Mouse (Mus musculus): ENCODE data around the gene Pdcd4. TPM values are rescaled to one million over a fixed set of nuclear protein-coding genes. Genes with fewer than 3 reads are reported as not detected.

The Pdcd4 gene
- polyA plus RNA-seq, 1 experiment = 2.4 TPM

DNA sequence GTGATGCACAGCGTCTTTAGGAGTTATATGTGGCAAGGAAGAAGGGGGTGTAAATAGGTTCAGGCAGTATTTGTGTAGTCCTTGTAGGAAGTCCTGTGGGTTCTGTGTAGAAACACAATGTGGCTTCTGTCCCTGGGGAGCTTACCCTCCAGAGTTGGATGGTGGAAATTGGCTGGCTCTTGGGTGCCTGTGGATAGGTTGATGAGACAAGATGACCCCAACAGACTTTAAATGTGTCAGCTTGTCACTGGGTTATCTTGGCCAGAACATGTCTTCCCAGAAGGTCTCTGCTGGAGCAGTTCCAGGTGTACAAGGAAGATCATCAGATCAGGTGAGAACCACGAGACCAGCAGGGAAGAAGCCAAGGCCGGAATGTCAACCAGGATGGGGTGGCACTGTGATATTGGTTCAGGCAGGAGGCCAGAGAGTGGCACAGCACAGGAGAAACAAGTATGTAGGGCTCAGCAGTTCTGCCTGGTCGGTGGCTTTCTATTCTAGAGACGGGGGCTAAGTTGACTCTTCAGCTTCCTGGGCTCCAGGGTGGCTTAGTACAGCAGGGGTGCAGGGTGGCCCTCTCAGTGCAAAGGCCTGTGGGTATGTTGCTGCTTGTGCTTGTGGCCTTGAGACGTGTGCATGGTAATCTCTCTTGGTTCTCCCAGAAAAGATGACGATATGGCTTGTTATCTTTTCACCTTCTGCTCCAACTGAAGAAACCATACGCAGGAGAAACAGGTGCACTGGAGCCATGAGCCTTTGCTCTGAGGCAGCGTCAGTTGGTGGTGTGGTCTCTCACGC is 5.3 kb upstream of the Pdcd4 start:
- no peak for TF ChIP-seq CTCF (IDR thresholded peaks at IDR 0.05; ENCODE audit: control insufficient read depth, insufficient read depth, insufficient read length)
- TF ChIP-seq USF1 (IDR thresholded peaks at IDR 0.05; ENCODE audit: low read depth) = no peak
- TF ChIP-seq MAX (IDR thresholded peaks at IDR 0.05) = no peak
- TF ChIP-seq MYOD1 (IDR thresholded peaks at IDR 0.05; ENCODE audit: control insufficient read depth, insufficient read length, low read depth) = no peak
- no peak for TF ChIP-seq MYOG (IDR thresholded peaks at IDR 0.05; ENCODE audit: control insufficient read depth, extremely low read depth, insufficient read length)
- no peak for TF ChIP-seq FOSL1 (IDR thresholded peaks at IDR 0.05; ENCODE audit: insufficient read depth, low read length, poor library complexity, severe bottlenecking)
- no peak for TF ChIP-seq CEBPB (IDR thresholded peaks at IDR 0.05; ENCODE audit: low read depth)
- no peaks in the 10 kb centered on the region for H3K79me2 ChIP-seq (ENCODE audit: control insufficient read depth, insufficient read depth)
- no peaks in the 10 kb centered on the region for H3K27me3 ChIP-seq (ENCODE audit: control insufficient read depth, insufficient read depth, insufficient read length)
- no peaks in the 10 kb centered on the region for H3K79me3 ChIP-seq (ENCODE audit: low read depth)
- H3K36me3 ChIP-seq (ENCODE audit: control insufficient read depth, insufficient read depth) = no peaks in the 10 kb centered on the region
- H3K4me3 ChIP-seq (ENCODE audit: insufficient read depth, poor library complexity, severe bottlenecking) = no peak overlapping the region
- H3ac ChIP-seq (ENCODE audit: control insufficient read depth, insufficient read length, low read depth) = no peak overlapping the region

DNA sequence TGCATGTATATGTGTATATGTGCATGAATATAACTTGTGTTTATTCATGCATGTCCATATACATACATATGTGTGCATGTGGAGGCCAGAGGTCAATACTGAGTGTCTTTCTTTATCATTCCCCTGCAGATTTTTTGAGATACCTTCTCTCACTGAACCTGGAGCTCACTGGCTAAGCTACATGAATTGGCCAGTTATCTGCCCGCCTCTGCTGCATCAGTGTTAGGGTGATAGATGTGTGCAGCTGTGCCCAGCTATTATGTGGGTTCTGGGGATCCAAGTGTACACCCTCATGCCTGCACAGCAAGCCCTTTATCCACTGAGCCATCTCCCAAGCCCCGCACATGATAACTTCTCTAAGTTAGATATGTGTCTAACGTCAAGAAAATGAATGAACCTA is 4.2 kb upstream of the Pdcd4 start:
- Histone ChIP-seq H3K79me2 (ENCODE audit: control insufficient read depth, insufficient read depth) (no peaks in the 10 kb centered on the region), H3K27me3 (ENCODE audit: control insufficient read depth, insufficient read depth, insufficient read length) (no peaks in the 10 kb centered on the region), H3K4me3 (ENCODE audit: insufficient read depth, poor library complexity, severe bottlenecking) (no peak overlapping the region), H3K79me3 (ENCODE audit: low read depth) (no peaks in the 10 kb centered on the region), H3K36me3 (ENCODE audit: control insufficient read depth, insufficient read depth) (no peaks in the 10 kb centered on the region), H3ac (ENCODE audit: control insufficient read depth, insufficient read length, low read depth) (no peak overlapping the region)
- TF ChIP-seq FOSL1 (IDR thresholded peaks at IDR 0.05; ENCODE audit: insufficient read depth, low read length, poor library complexity, severe bottlenecking) = no peak
- TF ChIP-seq MAX (IDR thresholded peaks at IDR 0.05) = no peak

DNA sequence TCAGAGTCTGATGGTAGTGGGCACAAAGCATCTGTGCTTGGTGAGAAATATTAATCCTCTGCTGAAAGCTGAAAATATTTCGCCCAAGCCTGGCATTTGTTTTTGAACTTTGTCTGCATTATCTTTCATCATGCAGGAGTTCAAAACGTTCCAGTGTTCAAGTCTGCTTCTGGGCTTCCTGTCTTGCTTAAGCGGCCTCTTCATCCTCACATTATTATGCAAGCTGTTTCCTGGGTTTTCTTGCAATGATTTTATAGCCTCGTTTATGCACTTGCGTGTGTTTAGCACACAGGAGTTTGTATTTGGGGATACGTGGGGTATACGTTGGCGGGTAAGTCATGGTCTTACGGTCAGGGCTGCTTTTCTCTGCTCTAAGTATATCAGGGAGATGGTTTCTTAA is 3.7 kb upstream of the Pdcd4 start:
- no peak for TF ChIP-seq FOSL1 (IDR thresholded peaks at IDR 0.05; ENCODE audit: insufficient read depth, low read length, poor library complexity, severe bottlenecking)
- no peak for TF ChIP-seq MAX (IDR thresholded peaks at IDR 0.05)
- TF ChIP-seq CTCF (IDR thresholded peaks at IDR 0.05; ENCODE audit: control insufficient read depth, insufficient read depth, insufficient read length) = no peak
- no peak for TF ChIP-seq MYOG (IDR thresholded peaks at IDR 0.05; ENCODE audit: control insufficient read depth, extremely low read depth, insufficient read length)
- TF ChIP-seq USF1 (IDR thresholded peaks at IDR 0.05; ENCODE audit: low read depth) = no peak
- no peak for TF ChIP-seq CEBPB (IDR thresholded peaks at IDR 0.05; ENCODE audit: low read depth)
- TF ChIP-seq MYOD1 (IDR thresholded peaks at IDR 0.05; ENCODE audit: control insufficient read depth, insufficient read length, low read depth) = no peak
- Histone ChIP-seq H3K4me3 (ENCODE audit: insufficient read depth, poor library complexity, severe bottlenecking) (no peak overlapping the region), H3K79me2 (ENCODE audit: control insufficient read depth, insufficient read depth) (no peaks in the 10 kb centered on the region), H3K36me3 (ENCODE audit: control insufficient read depth, insufficient read depth) (no peaks in the 10 kb centered on the region), H3K79me3 (ENCODE audit: low read depth) (no peaks in the 10 kb centered on the region), H3ac (ENCODE audit: control insufficient read depth, insufficient read length, low read depth) (no peak overlapping the region), H3K27me3 (ENCODE audit: control insufficient read depth, insufficient read depth, insufficient read length) (no peaks in the 10 kb centered on the region)

DNA sequence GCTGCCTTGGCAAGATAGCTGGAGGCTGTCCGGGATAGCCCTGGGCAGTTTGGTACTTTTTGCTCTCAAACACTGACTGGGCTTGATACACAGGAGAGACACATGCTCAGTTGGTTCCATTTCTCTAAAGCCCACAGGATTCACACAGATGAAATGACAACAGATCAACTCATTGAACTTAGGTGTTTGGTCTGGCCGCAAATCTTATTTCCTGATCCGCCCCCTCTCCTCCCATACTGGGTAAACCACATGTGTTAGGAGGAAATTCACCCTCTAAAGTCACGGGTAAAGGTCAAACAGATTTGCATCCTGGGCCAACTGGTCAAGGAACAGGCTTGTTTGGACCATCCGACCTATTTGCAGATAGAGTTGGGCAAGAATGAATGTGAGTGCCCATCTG is 2.5 kb upstream of the Pdcd4 start:
- H3K4me3 ChIP-seq (ENCODE audit: insufficient read depth, poor library complexity, severe bottlenecking) = no peak overlapping the region
- H3K36me3 ChIP-seq (ENCODE audit: control insufficient read depth, insufficient read depth) = no peaks in the 10 kb centered on the region
- H3K27me3 ChIP-seq (ENCODE audit: control insufficient read depth, insufficient read depth, insufficient read length) = no peaks in the 10 kb centered on the region
- H3K79me2 ChIP-seq (ENCODE audit: control insufficient read depth, insufficient read depth) = no peaks in the 10 kb centered on the region
- H3K79me3 ChIP-seq (ENCODE audit: low read depth) = no peaks in the 10 kb centered on the region
- TF ChIP-seq MAX (IDR thresholded peaks at IDR 0.05) (no peak), FOSL1 (IDR thresholded peaks at IDR 0.05; ENCODE audit: insufficient read depth, low read length, poor library complexity, severe bottlenecking) (no peak), MYOD1 (IDR thresholded peaks at IDR 0.05; ENCODE audit: control insufficient read depth, insufficient read length, low read depth) (peak; percentile 4), CEBPB (IDR thresholded peaks at IDR 0.05; ENCODE audit: low read depth) (no peak), USF1 (IDR thresholded peaks at IDR 0.05; ENCODE audit: low read depth) (no peak), MYOG (IDR thresholded peaks at IDR 0.05; ENCODE audit: control insufficient read depth, extremely low read depth, insufficient read length) (no peak)
- H3ac ChIP-seq (ENCODE audit: control insufficient read depth, insufficient read length, low read depth) = no peak overlapping the region

DNA sequence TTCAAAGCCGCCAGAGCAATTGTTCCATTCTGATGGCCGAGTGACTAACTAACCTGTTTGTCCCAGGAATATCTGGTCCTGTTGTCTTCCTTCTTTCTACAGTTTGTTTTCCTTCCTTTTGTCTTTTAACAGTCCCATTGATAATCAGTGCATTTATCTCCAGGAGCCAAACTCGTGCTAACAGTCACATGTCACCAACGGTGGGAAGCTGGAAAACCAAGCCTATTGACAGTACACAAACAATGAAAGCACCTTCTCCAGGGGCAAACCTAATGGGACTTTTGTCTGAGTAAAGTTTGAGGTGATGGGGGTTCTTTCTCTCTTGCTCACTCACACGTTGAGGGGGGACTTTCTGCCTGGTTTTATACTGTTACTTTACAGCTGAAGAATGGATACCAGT is 1.8 kb upstream of the Pdcd4 start:
- no peak for TF ChIP-seq FOSL1 (IDR thresholded peaks at IDR 0.05; ENCODE audit: insufficient read depth, low read length, poor library complexity, severe bottlenecking)
- no peak for TF ChIP-seq USF1 (IDR thresholded peaks at IDR 0.05; ENCODE audit: low read depth)
- TF ChIP-seq MAX (IDR thresholded peaks at IDR 0.05) = no peak
- TF ChIP-seq MYOG (IDR thresholded peaks at IDR 0.05; ENCODE audit: control insufficient read depth, extremely low read depth, insufficient read length) = no peak
- no peak for TF ChIP-seq MYOD1 (IDR thresholded peaks at IDR 0.05; ENCODE audit: control insufficient read depth, insufficient read length, low read depth)
- no peak for TF ChIP-seq CEBPB (IDR thresholded peaks at IDR 0.05; ENCODE audit: low read depth)
- no peak for TF ChIP-seq CTCF (IDR thresholded peaks at IDR 0.05; ENCODE audit: control insufficient read depth, insufficient read depth, insufficient read length)
- no peak overlapping the region for H3ac ChIP-seq (ENCODE audit: control insufficient read depth, insufficient read length, low read depth)
- no peak overlapping the region for H3K4me3 ChIP-seq (ENCODE audit: insufficient read depth, poor library complexity, severe bottlenecking)
- no peaks in the 10 kb centered on the region for H3K79me2 ChIP-seq (ENCODE audit: control insufficient read depth, insufficient read depth)
- no peaks in the 10 kb centered on the region for H3K79me3 ChIP-seq (ENCODE audit: low read depth)
- H3K36me3 ChIP-seq (ENCODE audit: control insufficient read depth, insufficient read depth) = no peaks in the 10 kb centered on the region
- no peaks in the 10 kb centered on the region for H3K27me3 ChIP-seq (ENCODE audit: control insufficient read depth, insufficient read depth, insufficient read length)

DNA sequence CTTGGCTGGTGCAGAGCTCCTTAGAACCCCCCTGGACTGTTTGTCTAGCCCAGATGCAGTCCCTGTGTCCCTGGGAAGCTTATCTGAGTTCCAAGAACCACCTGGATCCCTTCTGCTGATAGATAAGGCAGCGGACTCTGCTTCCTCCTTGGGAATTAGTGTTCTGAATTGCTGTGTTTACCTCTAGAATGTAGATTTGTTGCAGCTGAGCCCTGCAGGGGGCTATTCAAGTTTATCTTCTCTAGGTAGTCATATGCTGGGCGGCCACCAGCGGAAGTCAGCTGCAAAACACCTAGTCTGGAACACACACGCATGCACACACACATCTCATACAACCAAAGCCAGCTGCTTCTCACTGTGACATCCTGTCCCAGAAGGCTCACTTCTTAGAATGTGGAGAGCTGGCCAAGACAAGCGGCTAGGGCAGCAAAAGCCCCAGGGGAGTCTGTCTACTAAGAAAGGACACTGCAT is 1.2 kb upstream of the Pdcd4 start:
- no peaks in the 10 kb centered on the region for H3K79me2 ChIP-seq (ENCODE audit: control insufficient read depth, insufficient read depth)
- TF ChIP-seq CEBPB (IDR thresholded peaks at IDR 0.05; ENCODE audit: low read depth) = no peak
- TF ChIP-seq FOSL1 (IDR thresholded peaks at IDR 0.05; ENCODE audit: insufficient read depth, low read length, poor library complexity, severe bottlenecking) = no peak
- no peak for TF ChIP-seq MYOG (IDR thresholded peaks at IDR 0.05; ENCODE audit: control insufficient read depth, extremely low read depth, insufficient read length)
- TF ChIP-seq MAX (IDR thresholded peaks at IDR 0.05) = no peak
- no peak for TF ChIP-seq MYOD1 (IDR thresholded peaks at IDR 0.05; ENCODE audit: control insufficient read depth, insufficient read length, low read depth)
- TF ChIP-seq CTCF (IDR thresholded peaks at IDR 0.05; ENCODE audit: control insufficient read depth, insufficient read depth, insufficient read length) = no peak
- TF ChIP-seq USF1 (IDR thresholded peaks at IDR 0.05; ENCODE audit: low read depth) = no peak
- no peaks in the 10 kb centered on the region for H3K79me3 ChIP-seq (ENCODE audit: low read depth)

More for the DNA sequence above, 1.2 kb upstream of the Pdcd4 start:
- H3ac ChIP-seq (ENCODE audit: control insufficient read depth, insufficient read length, low read depth) = no peak overlapping the region
- no peaks in the 10 kb centered on the region for H3K36me3 ChIP-seq (ENCODE audit: control insufficient read depth, insufficient read depth)
- no peaks in the 10 kb centered on the region for H3K27me3 ChIP-seq (ENCODE audit: control insufficient read depth, insufficient read depth, insufficient read length)
- no peak overlapping the region for H3K4me3 ChIP-seq (ENCODE audit: insufficient read depth, poor library complexity, severe bottlenecking)
